Mouse (Mus musculus) thymus, adult 2 months (tissue): ENCODE results near the gene Stip1.

Experiments
- CTCF ChIP-seq: fragments of 200-500 bp; IDR thresholded peaks from 2 replicates; pipeline ENCODE4 v1.5.1; 2012; ENCODE audit warnings: mild to moderate bottlenecking, control low read depth, low read length, moderate library complexity, borderline replicate concordance; ENCODE audit not compliant: control insufficient read depth, poor library complexity, insufficient read depth; ENCODE audit errors: extremely low read depth
- POLR2A ChIP-seq: fragments of 200-500 bp; IDR thresholded peaks from 2 replicates; pipeline ENCODE4 v1.6.1; 2012; ENCODE audit warnings: mild to moderate bottlenecking, low read length, control low read depth, moderate library complexity; ENCODE audit not compliant: control insufficient read depth, poor library complexity, insufficient read depth; ENCODE audit errors: extremely low read depth

GRCm38 (mm10) chr19:7081516-7082266 is 41.9 kb upstream of the Stip1 start:
- TF ChIP-seq CTCF (no peak), POLR2A (no peak)
